ENCODE assay signal across 8 mouse cellular contexts in genomic region chr5:115011217-115011518, GRCm38 (mm10). TPM values are rescaled to one million over a fixed set of nuclear protein-coding genes. Genes with fewer than 3 reads are reported as not detected.
DNase-seq lines count a peak whose midpoint lies in the region; ATAC-seq and TF ChIP-seq lines count a peak whose summit lies in the region.

No protein-coding gene starts in this region.

- WGBS in kidney, embryonic 14.5 days: under 1% methylated on average over 47 of the region's 57 CpGs
- 0% methylated on average over 46 of the region's 57 CpGs for WGBS in hindbrain, embryonic 13.5 days
- WGBS in midbrain, embryonic 13.5 days: 0% methylated on average over 40 of the region's 57 CpGs

- peaks cover 19% of the 10 kb centered on the region for H3K4me1 ChIP-seq in kidney, embryonic 14.5 days (ENCODE audit: control insufficient read depth, insufficient read depth, low read length)
- H3K4me1 ChIP-seq in bone marrow macrophage, adult 2 months (ENCODE audit: control insufficient read depth, insufficient read depth, low read length): peaks cover 38% of the 10 kb centered on the region
- H3K4me1 ChIP-seq in hindbrain, embryonic 13.5 days (replicated peaks): peaks cover 40% of the 10 kb centered on the region
- peaks cover 35% of the 10 kb centered on the region for H3K4me1 ChIP-seq in midbrain, embryonic 13.5 days (replicated peaks)

- peak overlapping the region; percentile 92 for H3K27ac ChIP-seq in kidney, embryonic 14.5 days (ENCODE audit: low read depth, low read length)
- peak overlapping the region; percentile 38 for H3K27ac ChIP-seq in bone marrow macrophage, adult 2 months (ENCODE audit: insufficient read depth, low read depth, low read length)
- H3K27ac ChIP-seq in hindbrain, embryonic 13.5 days: peak overlapping the region; percentile 95
- peak overlapping the region; percentile 94 for H3K27ac ChIP-seq in midbrain, embryonic 13.5 days

- no peaks in the 10 kb centered on the region for H3K27me3 ChIP-seq in kidney, embryonic 14.5 days (ENCODE audit: control insufficient read depth, insufficient read depth, low read length)
- H3K27me3 ChIP-seq in hindbrain, embryonic 13.5 days: no peaks in the 10 kb centered on the region
- no peaks in the 10 kb centered on the region for H3K27me3 ChIP-seq in midbrain, embryonic 13.5 days

- TF ChIP-seq POLR2A in bone marrow macrophage, adult 2 months (IDR thresholded peaks at IDR 0.05; ENCODE audit: borderline replicate concordance, low read depth, low read length): no peak

- intact Hi-C loops in left cerebral cortex, postnatal 25 days (cut with DNase I): loop anchor here (5.0 to 10.0 kb wide), 2 partner anchors 66 to 254 kb away; no protein-coding TSS in a partner anchor

- no peak for TF ChIP-seq CTCF in bone marrow macrophage, adult 2 months (IDR thresholded peaks at IDR 0.05; ENCODE audit: low read depth, low read length)

- peak overlapping the region; percentile 75 for H3K4me2 ChIP-seq in kidney, embryonic 14.5 days (replicated peaks; ENCODE audit: low read depth, low read length)
- H3K4me2 ChIP-seq in hindbrain, embryonic 13.5 days: peak overlapping the region; percentile 94
- peak overlapping the region; percentile 97 for H3K4me2 ChIP-seq in midbrain, embryonic 13.5 days (replicated peaks)

- peak overlapping the region; percentile 99 for H3K9ac ChIP-seq in kidney, embryonic 14.5 days (ENCODE audit: low read depth, low read length)
- H3K9ac ChIP-seq in hindbrain, embryonic 13.5 days: peak overlapping the region; percentile 98
- H3K9ac ChIP-seq in midbrain, embryonic 13.5 days (replicated peaks): peak overlapping the region; percentile 99

- no peaks in the 10 kb centered on the region for H3K36me3 ChIP-seq in kidney, embryonic 14.5 days (ENCODE audit: control insufficient read depth, insufficient read depth, low read length)
- no peaks in the 10 kb centered on the region for H3K36me3 ChIP-seq in hindbrain, embryonic 13.5 days
- no peaks in the 10 kb centered on the region for H3K36me3 ChIP-seq in midbrain, embryonic 13.5 days

- ATAC-seq in kidney, embryonic 14.5 days (ENCODE audit: low FRiP score, low TSS enrichment): peak; percentile 50
- ATAC-seq in hindbrain, embryonic 13.5 days (ENCODE audit: low FRiP score): peak; percentile 63
- ATAC-seq in midbrain, embryonic 13.5 days: no peak; the same call in none of the 2 replicates

- no peak for DNase-seq in kidney, adult 11 months
- DNase-seq in left cerebral cortex, postnatal 25 days (ENCODE audit: low spot score in 2 of 2): no peak
- DNase-seq in ovary, postnatal 36 days (ENCODE audit: low spot score): no peak
- DNase-seq in spleen, adult 12 weeks (ENCODE audit: low spot score): no peak

- H3K4me3 ChIP-seq in kidney, embryonic 14.5 days (ENCODE audit: low read length): peak overlapping the region; percentile 100
- H3K4me3 ChIP-seq in bone marrow macrophage, adult 2 months (ENCODE audit: insufficient read depth, low read length): peak overlapping the region; percentile 87
- H3K4me3 ChIP-seq in hindbrain, embryonic 13.5 days: peak overlapping the region; percentile 100
- peak overlapping the region; percentile 100 for H3K4me3 ChIP-seq in midbrain, embryonic 13.5 days (replicated peaks)

- no peaks in the 10 kb centered on the region for H3K9me3 ChIP-seq in kidney, embryonic 14.5 days (ENCODE audit: control insufficient read depth, low read length)
- H3K9me3 ChIP-seq in hindbrain, embryonic 13.5 days: no peaks in the 10 kb centered on the region
- H3K9me3 ChIP-seq in midbrain, embryonic 13.5 days: no peaks in the 10 kb centered on the region

RNA-seq across cellular contexts. Expression of gene Sppl3, which starts 0.2 kb away (rescaled TPM):
- 23.9 and 26.1 TPM in 2 replicates for polyA plus RNA-seq in kidney, embryonic 14.5 days (2014; fragmentation: Nextera tagmentation; extraction: Ambion mirVana)
- polyA plus RNA-seq in bone marrow macrophage, adult 2 months (2012; ENCODE audit: insufficient read depth, insufficient read length, missing spikeins): 60.1 and 65.2 TPM in 2 replicates
- 15.8 and 16.5 TPM in 2 replicates for polyA plus RNA-seq in hindbrain, embryonic 13.5 days (2015; fragmentation: Nextera tagmentation; extraction: Ambion mirVana)
- 17.6 TPM in 2 replicates for polyA plus RNA-seq in midbrain, embryonic 13.5 days (2015; fragmentation: Nextera tagmentation; extraction: Ambion mirVana)
- 10 to 100 TPM; 91.9 to 92.5 TPM for total RNA-seq in left cerebral cortex, postnatal 25 days (2021)

RNA-seq across cellular contexts. Expression of gene Hnf1a, which starts 40.3 kb away (rescaled TPM):
- 5.4 and 6.8 TPM in 2 replicates for polyA plus RNA-seq in kidney, embryonic 14.5 days (2014; fragmentation: Nextera tagmentation; extraction: Ambion mirVana)
- not detected in 2 replicates for polyA plus RNA-seq in bone marrow macrophage, adult 2 months (2012; ENCODE audit: insufficient read depth, insufficient read length, missing spikeins)
- polyA plus RNA-seq in hindbrain, embryonic 13.5 days (2015; fragmentation: Nextera tagmentation; extraction: Ambion mirVana): 0.10 TPM in 1 of 2 replicates, not detected in the other
- 0.06 TPM in 1 of 2 replicates, not detected in the other for polyA plus RNA-seq in midbrain, embryonic 13.5 days (2015; fragmentation: Nextera tagmentation; extraction: Ambion mirVana)
- not detected for total RNA-seq in left cerebral cortex, postnatal 25 days (2021)

Comparison
In these comparisons a context has a peak if more than half of its experiments do, and no peak if none do; other contexts are left out.
1. H3K27ac ChIP-seq: peak in every context shown above with its lines; median percentile 95 in hindbrain, embryonic 13.5 days; 94 in midbrain, embryonic 13.5 days; 92 in kidney, embryonic 14.5 days; 38 in bone marrow macrophage, adult 2 months.